Mouse (Mus musculus): ENCODE measurements around the gene Pcgf6.
"Not testable (repeated sequence)": the region's sequence is repeated elsewhere in the genome, so short reads cannot be mapped to it uniquely, and the experiment has no call there.

The Pcgf6 gene

GRCm38 (mm10) chr19:47026513-47026912 lies 24.2 kb downstream of the Pcgf6 start:
- DNase-seq (ENCODE audit: low read depth), result no peak

- no peak for DNase-seq (ENCODE audit: low read depth)
Observed at GRCm38 (mm10) chr19:47024954-47025353, 25.8 kb downstream of the Pcgf6 start.

GRCm38 (mm10) chr19:47023546-47023945 lies 27.2 kb downstream of the Pcgf6 start:
- DNase-seq (ENCODE audit: low read depth), result no peak

- DNase-seq (ENCODE audit: low read depth), result no peak
Observed at GRCm38 (mm10) chr19:47022709-47023108, 28.0 kb downstream of the Pcgf6 start.

GRCm38 (mm10) chr19:47019326-47019725 lies 31.4 kb downstream of the Pcgf6 start:
- DNase-seq (ENCODE audit: low read depth), result no peak

- DNase-seq (ENCODE audit: low read depth), result no peak
Observed at GRCm38 (mm10) chr19:47018330-47018729, 32.4 kb downstream of the Pcgf6 start.

- no peak for DNase-seq (ENCODE audit: low read depth)
Observed at GRCm38 (mm10) chr19:47017831-47018230, 32.9 kb downstream of the Pcgf6 start.

- peak; percentile 23 for DNase-seq (ENCODE audit: low read depth)
Observed at GRCm38 (mm10) chr19:47016487-47016886, 34.2 kb downstream of the Pcgf6 start.

- no peak for DNase-seq (ENCODE audit: low read depth)
Observed at GRCm38 (mm10) chr19:47015965-47016364, 34.7 kb downstream of the Pcgf6 start.

- no peak for DNase-seq (ENCODE audit: low read depth)
Observed at GRCm38 (mm10) chr19:47015396-47015795, 35.3 kb downstream of the Pcgf6 start.

- DNase-seq (ENCODE audit: low read depth), result peak; percentile 9
Observed at GRCm38 (mm10) chr19:47014447-47015381, 36.0 kb downstream of the Pcgf6 start, which contains the start of the genes Ina and Nt5c2. Gene Ina, plus strand, starts transcription at chr19:47014698. Gene Nt5c2, minus strand, starts transcription at chr19:47015153.

- DNase-seq (ENCODE audit: low read depth), result no peak
Observed at GRCm38 (mm10) chr19:47014159-47014446, 36.6 kb downstream of the Pcgf6 start.

- no peak for DNase-seq (ENCODE audit: low read depth)
Observed at GRCm38 (mm10) chr19:47013340-47014158, 37.2 kb downstream of the Pcgf6 start.

GRCm38 (mm10) chr19:47012521-47013130 lies 38.1 kb downstream of the Pcgf6 start:
- no peak for DNase-seq (ENCODE audit: low read depth)

GRCm38 (mm10) chr19:47009943-47010342 lies 40.8 kb downstream of the Pcgf6 start:
- no peak for DNase-seq (ENCODE audit: low read depth)

GRCm38 (mm10) chr19:47009420-47009819 lies 41.3 kb downstream of the Pcgf6 start:
- DNase-seq (ENCODE audit: low read depth), result no peak

GRCm38 (mm10) chr19:47006321-47006720 lies 44.4 kb downstream of the Pcgf6 start:
- DNase-seq (ENCODE audit: low read depth), result no peak

GRCm38 (mm10) chr19:47005873-47006272 lies 44.8 kb downstream of the Pcgf6 start:
- DNase-seq (ENCODE audit: low read depth), result no peak

GRCm38 (mm10) chr19:47003742-47004511 lies 46.8 kb downstream of the Pcgf6 start:
- DNase-seq (ENCODE audit: low read depth), result no peak

GRCm38 (mm10) chr19:47000357-47000756 lies 50.3 kb downstream of the Pcgf6 start:
- not testable (repeated sequence) for DNase-seq (ENCODE audit: low read depth)

GRCm38 (mm10) chr19:46999753-47000152 lies 51.0 kb downstream of the Pcgf6 start:
- no peak for DNase-seq (ENCODE audit: low read depth)

GRCm38 (mm10) chr19:46998953-46999352 lies 51.8 kb downstream of the Pcgf6 start:
- DNase-seq (ENCODE audit: low read depth), result no peak

All from fibroblast of lung, adult 2 months (primary cell).